Mouse (Mus musculus) lung, embryonic 14.5 days (tissue): ENCODE results near the gene Robo1. TPM values are rescaled to one million over a fixed set of nuclear protein-coding genes. Genes with fewer than 3 reads are reported as not detected.

ENCODE experiments used
- ATAC-seq: fragments of 200-750 bp; cut with Nextera tagmentation; 2 replicates; pipeline ENCODE4 v1.8.0; 2017; ENCODE audit warnings: mild to moderate bottlenecking, moderate TSS enrichment, moderate library complexity; ENCODE audit not compliant: insufficient read depth
- DNase-seq: peaks from one replicate; pipeline ENCODE4 v3.0.0-alpha.2; 2015
- H3K27ac ChIP-seq: fragments of 300-500 bp; sonication (generic); 2 replicates; pipeline ENCODE4 v1.5.1; 2014; ENCODE audit warnings: low read depth, mild to moderate bottlenecking, moderate library complexity
- H3K27me3 ChIP-seq: fragments of 300-500 bp; sonication (generic); 2 replicates; pipeline ENCODE4 v1.6.1; 2014; ENCODE audit warnings: low read length, control low read depth; ENCODE audit not compliant: insufficient read depth
- H3K36me3 ChIP-seq: fragments of 300-500 bp; sonication (generic); 2 replicates; pipeline ENCODE4 v1.6.1; 2014; ENCODE audit warnings: control low read depth; ENCODE audit not compliant: insufficient read depth
- H3K4me1 ChIP-seq: fragments of 300-500 bp; sonication (generic); 2 replicates; pipeline ENCODE4 v1.6.1; 2014; ENCODE audit warnings: antibody characterized with exemption, control low read depth; ENCODE audit not compliant: insufficient read depth
- H3K4me2 ChIP-seq: fragments of 300-500 bp; sonication (generic); 2 replicates; pipeline ENCODE4 v1.6.1; 2014; ENCODE audit warnings: mild to moderate bottlenecking
- H3K4me3 ChIP-seq: fragments of 300-500 bp; sonication (generic); 2 replicates; pipeline ENCODE4 v1.5.1; 2014; ENCODE audit warnings: low read depth, low read length
- H3K9ac ChIP-seq: fragments of 300-500 bp; sonication (generic); 2 replicates; pipeline ENCODE4 v1.6.1; 2014
- H3K9me3 ChIP-seq: fragments of 300-500 bp; sonication (generic); 2 replicates; pipeline ENCODE4 v1.6.1; 2016; ENCODE audit warnings: low read depth, low read length, control low read depth
- CTCF ChIP-seq: IDR thresholded peaks from 2 replicates; pipeline ENCODE4 v1.5.1; 2016; ENCODE audit warnings: antibody characterized with exemption, low read depth
- WGBS: fragments of 180-500 bp; shearing (Covaris S2); extraction: QIAGEN DNeasy Blood & Tissue Kit; methylation state at CpG from one replicate; pipeline ENCODE4 v1.1.7; 2014; 5-methylcytosine and 5-hydroxymethylcytosine counted together
- polyA plus RNA-seq: library from polyadenylated mRNA; unstranded; fragments of >200 nt; fragmentation: Nextera tagmentation; extraction: Ambion mirVana; gene quantifications from 2 replicates; pipeline ENCODE4 v1.2.1, GENCODE M21; 2014

Gene Robo1
- polyA plus RNA-seq, 1 experiment from 2014 or later, result 38.6 TPM

- peak; percentile 36 for DNase-seq
- Histone ChIP-seq H3K27ac (no peak overlapping the region), H3K4me3 (no peak overlapping the region), H3K9ac (no peak overlapping the region), H3K9me3 (no peaks in the 10 kb centered on the region), H3K27me3 (no peaks in the 10 kb centered on the region), H3K4me2 (no peak overlapping the region), H3K4me1 (peaks cover 9% of the 10 kb centered on the region; the same call in 1 of the 2 replicates), H3K36me3 (no peaks in the 10 kb centered on the region)
- WGBS, result 45% methylated on average over 3 of the region's 3 CpGs
- peak; percentile 53 for TF ChIP-seq CTCF
- ATAC-seq, result 0 out of 2 replicates have a peak, but pooled peaks have one; percentile 29
Measured at GRCm38 (mm10) chr16:72691909-72692308, 383.8 kb downstream of the Robo1 start.

- H3K4me1 ChIP-seq, result no peaks in the 10 kb centered on the region
- H3K4me3 ChIP-seq, result no peak overlapping the region
- ATAC-seq, result no peak
- no peaks in the 10 kb centered on the region for H3K9me3 ChIP-seq
- no peak overlapping the region for H3K27ac ChIP-seq
- H3K27me3 ChIP-seq, result no peaks in the 10 kb centered on the region
- TF ChIP-seq CTCF, result no peak
- WGBS, result 69% methylated on average over 14 of the region's 14 CpGs
- no peak for DNase-seq
- H3K4me2 ChIP-seq, result no peak overlapping the region
- H3K9ac ChIP-seq, result no peak overlapping the region
- no peaks in the 10 kb centered on the region for H3K36me3 ChIP-seq
Measured at GRCm38 (mm10) chr16:72693446-72694274, 385.6 kb downstream of the Robo1 start.

- no peaks in the 10 kb centered on the region for H3K4me1 ChIP-seq
- H3K27ac ChIP-seq, result no peak overlapping the region
- no peaks in the 10 kb centered on the region for H3K36me3 ChIP-seq
- no peak for ATAC-seq
- no peak overlapping the region for H3K9ac ChIP-seq
- H3K27me3 ChIP-seq, result no peaks in the 10 kb centered on the region
- 65% methylated on average over 5 of the region's 5 CpGs for WGBS
- H3K4me3 ChIP-seq, result no peak overlapping the region
- TF ChIP-seq CTCF, result no peak
- DNase-seq, result no peak
- no peaks in the 10 kb centered on the region for H3K9me3 ChIP-seq
- H3K4me2 ChIP-seq, result no peak overlapping the region
Measured at GRCm38 (mm10) chr16:72694787-72695186, 386.7 kb downstream of the Robo1 start.

GRCm38 (mm10) chr16:72699238-72700006 lies 391.3 kb downstream of the Robo1 start:
- no peak for ATAC-seq
- no peak overlapping the region for H3K4me2 ChIP-seq
- H3K4me3 ChIP-seq, result no peak overlapping the region
- no peak for TF ChIP-seq CTCF
- DNase-seq, result no peak
- H3K27me3 ChIP-seq, result no peaks in the 10 kb centered on the region
- H3K4me1 ChIP-seq, result no peaks in the 10 kb centered on the region
- H3K36me3 ChIP-seq, result no peaks in the 10 kb centered on the region
- H3K9ac ChIP-seq, result no peak overlapping the region
- 54% methylated on average over 12 of the region's 12 CpGs for WGBS
- no peaks in the 10 kb centered on the region for H3K9me3 ChIP-seq
- H3K27ac ChIP-seq, result no peak overlapping the region

GRCm38 (mm10) chr16:72700297-72700696 lies 392.2 kb downstream of the Robo1 start:
- Histone ChIP-seq H3K9me3 (no peaks in the 10 kb centered on the region), H3K4me3 (no peak overlapping the region), H3K9ac (no peak overlapping the region), H3K27me3 (no peaks in the 10 kb centered on the region), H3K4me2 (no peak overlapping the region), H3K4me1 (no peaks in the 10 kb centered on the region), H3K36me3 (no peaks in the 10 kb centered on the region), H3K27ac (no peak overlapping the region)
- TF ChIP-seq CTCF, result no peak
- ATAC-seq, result no peak
- 87% methylated on average over 11 of the region's 11 CpGs for WGBS
- DNase-seq, result no peak

GRCm38 (mm10) chr16:72703486-72703885 lies 395.4 kb downstream of the Robo1 start:
- TF ChIP-seq CTCF, result no peak
- Histone ChIP-seq H3K27me3 (no peaks in the 10 kb centered on the region), H3K4me1 (no peaks in the 10 kb centered on the region), H3K36me3 (no peaks in the 10 kb centered on the region), H3K27ac (no peak overlapping the region), H3K4me3 (no peak overlapping the region), H3K9me3 (no peaks in the 10 kb centered on the region), H3K9ac (no peak overlapping the region), H3K4me2 (no peak overlapping the region)
- DNase-seq, result no peak
- WGBS, result 75% methylated on average over 6 of the region's 6 CpGs
- ATAC-seq, result no peak

- H3K4me3 ChIP-seq, result no peak overlapping the region
- 64% methylated on average over 5 of the region's 5 CpGs for WGBS
- no peak overlapping the region for H3K9ac ChIP-seq
- H3K27ac ChIP-seq, result no peak overlapping the region
- H3K36me3 ChIP-seq, result no peaks in the 10 kb centered on the region
- H3K27me3 ChIP-seq, result no peaks in the 10 kb centered on the region
- no peak overlapping the region for H3K4me2 ChIP-seq
- ATAC-seq, result no peak
- H3K4me1 ChIP-seq, result no peaks in the 10 kb centered on the region
- no peak for DNase-seq
- H3K9me3 ChIP-seq, result no peaks in the 10 kb centered on the region
- TF ChIP-seq CTCF, result no peak
Measured at GRCm38 (mm10) chr16:72705851-72706250, 397.7 kb downstream of the Robo1 start.
